Mouse (Mus musculus) urinary bladder, adult 2 months (tissue): ENCODE measurements around the gene Ssb. TPM values are rescaled to one million over a fixed set of nuclear protein-coding genes. Genes with fewer than 3 reads are reported as not detected.
"Not testable (repeated sequence)": the region's sequence is repeated elsewhere in the genome, so short reads cannot be mapped to it uniquely, and the experiment has no call there.

Experiments
- DNase-seq: peaks from one replicate; pipeline ENCODE4 v3.0.0; 2022; ENCODE audit warnings: low spot score
- polyA plus RNA-seq: library from polyadenylated mRNA; depleted of rRNA; stranded (reverse); fragments of >200 nt; gene quantifications from 2 replicates; pipeline ENCODE4 v1.2.3, GENCODE M21; 2012

The Ssb gene
- polyA plus RNA-seq, 1 experiment, result 103 TPM

DNA sequence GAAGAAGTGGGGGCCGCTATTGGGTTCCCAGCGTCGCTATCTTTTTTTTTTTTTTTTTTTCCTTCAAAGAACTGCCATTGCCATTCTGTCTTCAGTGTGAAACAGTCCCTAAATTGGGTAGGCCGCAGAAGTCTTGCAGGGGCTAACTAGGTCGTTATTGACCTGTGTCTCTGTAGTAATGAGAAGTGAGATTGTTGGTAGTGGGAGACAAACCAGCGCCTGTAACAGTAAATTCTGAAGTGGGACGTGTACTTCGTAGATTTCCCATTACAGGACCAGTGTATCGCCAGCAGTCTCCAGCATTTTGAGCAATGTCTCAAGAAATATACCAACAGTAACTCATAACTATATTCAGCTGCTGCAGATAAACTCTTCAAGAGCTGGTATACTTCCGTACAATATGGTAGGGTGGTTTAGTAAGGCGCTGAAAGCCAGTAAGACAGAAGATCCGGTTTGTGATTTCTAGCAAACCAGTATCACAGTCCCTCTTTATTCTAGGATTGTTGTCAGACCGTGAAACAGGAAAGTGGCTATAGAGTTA lies 825 bp downstream of the Ssb start:
- no peak for DNase-seq

- no peak for DNase-seq
Observed at GRCm38 (mm10) chr2:69883990-69884391, 22.6 kb downstream of the Ssb start.

GRCm38 (mm10) chr2:69884581-69884980 lies 23.2 kb downstream of the Ssb start:
- no peak for DNase-seq

DNA sequence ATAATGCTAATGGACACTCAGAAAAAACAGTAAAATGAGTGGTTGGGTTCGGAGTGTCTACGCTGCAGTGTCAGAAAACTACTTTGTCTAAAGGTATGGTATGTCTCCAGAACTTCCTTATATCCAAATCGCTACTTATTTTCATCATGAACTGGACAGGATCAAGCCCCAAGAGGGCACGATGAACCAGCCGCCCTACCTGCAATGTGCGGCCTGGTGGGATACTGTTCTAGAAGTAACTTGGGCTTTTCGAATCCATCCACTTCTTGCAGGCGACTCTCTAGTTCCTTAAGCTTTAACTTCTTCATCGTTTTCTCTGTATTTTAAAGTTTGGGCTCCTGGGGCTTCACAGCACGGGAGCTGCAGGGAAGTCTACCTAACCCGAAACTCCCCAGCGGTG lies 23.7 kb downstream of the Ssb start:
- no peak for DNase-seq

DNA sequence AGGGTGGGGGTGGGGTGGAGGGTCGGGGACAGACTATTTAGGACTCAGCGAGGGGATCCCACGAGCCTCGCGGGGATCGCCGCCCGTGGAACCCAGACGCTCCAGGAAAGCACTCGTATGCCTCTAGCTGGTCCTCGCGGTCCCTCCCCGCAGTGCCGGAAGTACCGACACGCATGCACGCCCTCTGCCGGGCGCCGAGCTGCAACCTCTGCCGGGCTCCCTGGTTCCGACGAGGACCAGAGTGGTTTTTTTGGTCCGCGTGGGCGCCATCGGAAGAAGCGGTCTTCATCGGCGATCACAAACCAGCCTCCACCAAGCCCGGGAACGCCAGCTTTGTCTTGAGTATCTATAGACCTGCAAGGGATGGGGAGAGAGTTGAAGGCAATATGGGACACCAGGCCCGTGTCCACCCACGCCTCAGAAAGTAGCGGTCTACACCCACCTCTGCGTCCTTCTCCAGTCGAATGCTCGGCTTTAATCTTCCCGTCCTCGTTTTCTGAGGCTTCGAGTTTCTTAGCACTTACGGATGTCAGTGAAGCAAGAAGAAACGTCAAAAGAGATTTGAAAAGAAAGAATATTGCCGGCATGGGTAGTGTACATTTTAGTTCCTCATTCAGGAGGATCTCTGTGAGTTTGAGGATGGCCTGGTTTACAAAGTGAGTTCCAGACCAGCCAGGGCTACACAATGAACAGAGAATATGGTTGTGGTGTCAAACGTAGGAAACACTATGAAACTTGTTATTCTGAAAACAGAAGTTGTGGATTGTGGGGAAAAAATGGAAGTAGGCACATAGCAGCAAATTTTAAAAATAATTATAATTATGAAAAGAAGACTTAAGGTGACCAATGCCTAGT lies 24.3 kb downstream of the Ssb start, which contains the start of gene Mettl5:
Gene Mettl5 (minus strand): TSS at position 165 of the 855 bp plus-strand sequence.
- DNase-seq, result peak; percentile 83

GRCm38 (mm10) chr2:69888957-69889356 lies 27.6 kb downstream of the Ssb start:
- DNase-seq, result no peak

- no peak for DNase-seq
Observed at GRCm38 (mm10) chr2:69890843-69891242, 29.5 kb downstream of the Ssb start.

GRCm38 (mm10) chr2:69893145-69893544 lies 31.8 kb downstream of the Ssb start:
- no peak for DNase-seq

GRCm38 (mm10) chr2:69893891-69894290 lies 32.5 kb downstream of the Ssb start:
- DNase-seq, result no peak

DNA sequence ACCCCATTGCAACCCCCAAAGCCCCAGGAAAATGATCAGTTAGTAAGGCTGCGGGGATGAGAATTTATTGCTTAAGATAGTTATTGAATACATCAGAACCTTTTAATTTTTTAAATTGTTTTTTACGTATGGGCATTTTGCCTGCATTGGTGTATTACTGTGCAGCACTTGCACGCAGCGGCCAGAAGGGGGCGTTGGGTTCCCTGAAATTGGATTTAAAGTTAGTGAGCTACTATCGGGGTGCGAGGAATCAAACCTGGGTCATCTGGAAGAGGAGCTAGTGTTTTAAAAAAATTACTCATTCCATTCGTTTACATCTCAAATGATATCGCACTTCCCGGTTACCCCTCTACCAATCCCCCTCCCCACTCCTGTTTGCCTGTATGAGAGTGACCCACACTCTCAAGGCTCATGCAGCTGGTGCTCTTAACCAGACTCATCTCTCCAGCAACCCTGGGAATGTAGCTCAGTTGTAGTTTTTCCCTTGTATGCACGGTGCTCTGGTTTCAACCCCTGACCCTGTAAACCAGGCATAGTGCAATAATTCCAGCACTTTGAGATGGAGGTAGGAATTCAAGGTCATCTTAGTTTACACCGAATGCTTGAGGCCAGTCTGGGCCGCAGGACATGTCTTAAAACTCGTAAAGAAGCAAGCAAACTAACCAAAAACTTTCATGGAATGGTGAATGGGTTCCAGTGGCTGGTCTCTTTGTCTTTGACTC lies 34.3 kb downstream of the Ssb start:
- DNase-seq, result no peak

DNA sequence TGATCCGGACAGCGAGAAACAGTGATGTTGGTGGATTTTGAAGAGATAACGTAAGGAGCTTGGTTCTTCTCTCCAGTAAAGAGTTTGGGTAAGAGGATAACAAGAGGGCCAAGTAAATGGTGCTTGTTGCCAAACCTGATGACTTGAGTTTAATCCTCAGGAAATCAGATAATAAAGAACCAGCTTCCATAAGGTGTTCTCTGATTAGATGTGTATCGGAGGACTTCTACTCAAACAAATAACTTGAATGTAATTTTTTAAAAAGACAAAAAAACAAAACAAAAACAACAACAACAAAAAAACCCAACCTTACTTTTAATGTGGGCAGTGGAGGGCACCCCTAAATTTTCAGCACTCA lies 34.8 kb downstream of the Ssb start:
- DNase-seq, result no peak

GRCm38 (mm10) chr2:69897039-69897617 lies 35.8 kb downstream of the Ssb start, which contains the start of gene Ubr3:
Gene Ubr3 (plus strand): TSS chr2:69897246.
- DNase-seq, result peak; percentile 96

GRCm38 (mm10) chr2:69897618-69898575 lies 36.5 kb downstream of the Ssb start:
- DNase-seq, result peak; percentile 47

- DNase-seq, result no peak
Observed at GRCm38 (mm10) chr2:69903541-69903940, 42.2 kb downstream of the Ssb start.

- not testable (repeated sequence) for DNase-seq
Observed at GRCm38 (mm10) chr2:69907394-69907793, 46.0 kb downstream of the Ssb start.

DNA sequence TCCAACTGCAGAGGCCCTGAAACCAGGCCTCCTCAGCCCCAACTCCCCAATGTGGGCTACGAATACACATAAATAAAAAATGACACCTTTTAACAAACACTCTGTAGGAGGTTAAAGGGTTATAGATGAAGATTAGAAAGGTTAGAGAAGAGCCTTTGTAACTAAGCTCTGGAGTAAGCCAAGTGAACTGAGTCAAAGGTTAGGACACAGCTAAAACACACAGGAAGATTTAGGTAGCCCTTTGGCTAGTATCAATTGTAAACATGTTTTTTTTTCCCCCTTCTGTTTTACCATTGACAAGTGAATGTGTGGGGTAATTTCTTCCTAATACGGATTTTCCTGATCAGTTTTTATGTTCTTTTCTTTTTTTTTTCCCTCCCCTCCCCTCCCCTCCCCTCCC lies 51.4 kb downstream of the Ssb start:
- no peak for DNase-seq

- no peak for DNase-seq
Observed at GRCm38 (mm10) chr2:69917301-69917700, 55.9 kb downstream of the Ssb start.
